Mouse (Mus musculus) megakaryocyte, adult 5-6 weeks (primary cell): Measurements from ENCODE around the gene Agbl3. TPM values are rescaled to one million over a fixed set of nuclear protein-coding genes. Genes with fewer than 3 reads are reported as not detected.
A peak's percentile ranks its signal among the peaks of the same experiment; 100 is the strongest.

ENCODE experiments used
- ATAC-seq: 2 replicates; pipeline ENCODE4 v1.8.0; 2016; ENCODE audit warnings: mild to moderate bottlenecking, inconsistent platforms; ENCODE audit not compliant: poor library complexity, severe bottlenecking
- total RNA-seq, 2 experiments: library from RNA; stranded (forward) in 1 of 2; stranded (reverse) in 1 of 2; fragments of 153-499, 151-499 nt in 1 of 2; fragments of 221-1000, 200-1000 nt in 1 of 2; gene quantifications; 2 replicates each; pipeline versions ENCODE4 v1.2.3 to v1.2.4; 2015 to 2017

Gene Agbl3
- total RNA-seq, 2 experiments from 2014 or later, result 1.1 to 2.3 TPM

- no peak for ATAC-seq
These were observed 90.5 kb downstream of the Agbl3 start for GRCm38 (mm10) chr6:34870724-34871123.

DNA sequence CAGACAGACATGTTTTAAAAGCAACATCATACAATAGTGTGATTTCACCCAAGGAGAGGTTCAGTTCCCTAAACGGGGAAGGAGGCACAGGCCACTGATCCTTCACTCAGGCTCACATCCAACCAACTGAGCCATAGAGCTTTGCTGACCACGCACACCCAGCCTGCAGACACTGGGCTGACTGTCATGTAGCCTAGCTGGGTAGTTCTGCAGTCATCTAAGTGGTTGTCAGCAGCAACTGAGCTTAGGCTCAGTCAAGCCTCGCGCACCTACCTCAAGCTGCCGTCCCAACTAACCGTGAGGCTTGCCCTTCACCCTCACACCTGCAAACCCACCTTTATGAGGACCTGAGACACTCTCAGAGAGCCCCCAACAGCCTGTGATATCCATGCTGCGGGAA, 91.7 kb downstream of the Agbl3 start:
- no peak for ATAC-seq

- ATAC-seq, result no peak
These were observed 92.6 kb downstream of the Agbl3 start for GRCm38 (mm10) chr6:34872871-34873270.

GRCm38 (mm10) chr6:34874101-34874921, 94.1 kb downstream of the Agbl3 start:
- no peak for ATAC-seq

GRCm38 (mm10) chr6:34875268-34875761, 95.1 kb downstream of the Agbl3 start:
- ATAC-seq, result peak; percentile 56

GRCm38 (mm10) chr6:34875966-34876834, 96.0 kb downstream of the Agbl3 start:
- peak; percentile 9 for ATAC-seq

GRCm38 (mm10) chr6:34876835-34877156, 96.6 kb downstream of the Agbl3 start:
- no peak for ATAC-seq

GRCm38 (mm10) chr6:34877509-34878321, 97.5 kb downstream of the Agbl3 start, which contains the start of gene Cyren:
Cyren (minus strand) TSS chr6:34878060.
- ATAC-seq, result peak; percentile 73

DNA sequence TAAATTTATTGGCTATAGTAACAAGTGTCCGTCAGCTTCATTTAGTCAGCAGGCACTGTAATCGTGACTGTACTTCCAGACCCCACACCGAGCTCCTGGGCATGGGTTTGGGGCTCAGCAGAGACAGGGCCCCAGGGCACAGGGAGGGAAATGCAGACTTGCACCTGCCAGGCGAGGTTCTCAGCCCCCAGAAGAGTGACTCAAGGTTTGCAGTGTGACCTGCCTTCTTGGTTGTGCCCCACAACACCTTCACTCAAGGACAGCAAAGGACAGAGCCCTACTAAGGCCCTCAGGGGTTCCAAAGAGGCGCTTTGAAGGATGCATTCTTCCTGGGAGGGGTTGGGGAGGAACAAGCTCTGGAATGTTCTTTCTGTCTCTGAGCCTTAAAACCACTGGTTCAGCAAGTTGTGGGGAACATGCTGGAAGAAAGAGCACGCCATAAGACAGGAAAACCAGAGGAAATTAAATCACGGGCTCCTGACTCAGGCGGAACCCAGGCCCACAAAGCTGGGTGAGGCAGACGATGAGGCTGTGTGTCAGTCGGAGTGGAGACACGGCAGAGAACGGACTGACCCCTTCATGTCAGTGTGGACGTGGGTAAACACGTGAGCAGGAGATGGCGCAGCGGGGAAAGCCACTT, 99.0 kb downstream of the Agbl3 start:
- no peak for ATAC-seq

DNA sequence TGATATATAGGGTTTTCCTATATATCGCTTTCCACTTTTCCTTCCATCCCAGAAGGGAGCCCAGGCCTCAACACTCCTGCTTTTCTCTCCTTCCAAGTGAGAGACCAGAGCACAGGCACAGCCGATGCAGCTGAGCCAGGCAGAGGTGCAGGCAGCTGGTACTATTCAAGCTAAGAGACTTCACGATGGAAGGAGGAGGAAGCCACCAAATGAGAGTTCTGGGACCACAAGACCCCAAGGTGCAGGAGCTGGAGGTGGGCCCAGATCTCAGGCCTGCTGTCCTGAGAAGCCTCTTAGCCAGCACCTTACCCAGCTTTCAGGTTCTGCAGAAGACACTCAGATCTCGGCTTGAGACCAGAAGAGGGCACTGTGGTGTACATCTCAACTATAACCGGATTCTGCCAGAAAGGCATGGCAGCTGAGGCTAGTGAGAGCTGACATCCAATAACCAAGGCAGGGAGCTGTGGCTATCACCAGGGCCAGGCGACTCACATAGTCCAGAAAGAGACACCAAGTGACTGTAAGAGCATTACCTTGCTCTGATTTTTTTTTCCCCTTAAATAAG, 99.8 kb downstream of the Agbl3 start:
- no peak for ATAC-seq

- no peak for ATAC-seq
These were observed 104.5 kb downstream of the Agbl3 start for GRCm38 (mm10) chr6:34884724-34885123.

DNA sequence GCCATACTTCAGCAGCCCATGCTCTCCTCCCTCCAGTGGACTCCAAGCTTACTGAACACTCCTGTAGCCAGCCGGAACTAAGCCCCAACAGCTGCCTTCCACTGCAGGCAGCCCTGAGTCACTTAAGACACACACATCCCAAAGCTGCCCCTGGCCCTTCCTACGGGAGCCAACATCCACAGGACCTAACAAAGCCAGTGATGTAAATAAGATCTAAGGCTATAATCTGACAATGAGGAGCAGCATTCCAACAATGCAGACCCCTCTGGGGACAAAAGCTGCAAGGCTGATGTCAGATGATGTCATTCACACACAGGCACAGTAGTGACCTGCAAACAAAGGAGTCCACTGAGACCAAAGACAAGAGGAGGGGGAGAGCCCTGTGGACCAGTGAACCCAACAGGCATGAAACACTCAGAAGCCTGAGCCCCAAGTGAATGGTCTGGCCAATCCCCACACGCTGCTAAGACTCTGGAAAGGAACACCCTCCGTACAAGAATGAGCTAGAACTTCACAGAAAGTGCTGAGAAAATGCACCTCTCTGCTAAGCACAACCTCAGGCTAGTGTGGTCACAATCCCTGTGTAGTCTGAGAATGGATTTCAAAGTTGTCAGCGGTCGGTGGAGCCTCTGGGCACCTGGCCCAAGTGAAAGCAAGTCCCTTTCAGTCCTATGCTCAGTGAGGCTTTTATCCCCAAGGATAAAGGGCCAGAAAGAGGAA, 107.1 kb downstream of the Agbl3 start:
- no peak for ATAC-seq

DNA sequence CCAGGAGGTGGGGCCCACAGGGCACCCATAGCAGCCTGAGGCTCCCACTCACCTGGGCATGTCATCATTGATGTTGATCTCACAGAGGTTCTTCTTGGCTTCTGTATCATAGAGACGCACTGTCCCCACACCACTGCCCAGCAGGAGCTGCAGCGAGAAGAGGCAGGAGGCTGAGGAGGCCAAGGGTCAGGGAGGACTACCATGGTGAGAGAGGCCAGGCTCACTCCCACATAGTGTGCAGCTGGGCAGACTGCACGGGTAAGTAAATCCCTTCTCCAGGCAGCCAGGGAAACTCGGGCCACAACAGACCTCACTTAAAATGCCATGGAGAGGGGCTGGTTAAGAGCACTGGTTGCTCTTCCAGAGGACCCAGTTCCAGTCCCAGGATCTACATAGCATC, 109.0 kb downstream of the Agbl3 start:
- no peak for ATAC-seq

GRCm38 (mm10) chr6:34895569-34895968, 115.3 kb downstream of the Agbl3 start:
- no peak for ATAC-seq

GRCm38 (mm10) chr6:34896168-34896780, 116.0 kb downstream of the Agbl3 start:
- ATAC-seq, result no peak

- no peak for ATAC-seq
These were observed 118.9 kb downstream of the Agbl3 start for GRCm38 (mm10) chr6:34899127-34899526.

GRCm38 (mm10) chr6:34900990-34901389, 120.8 kb downstream of the Agbl3 start:
- ATAC-seq, result no peak

GRCm38 (mm10) chr6:34901911-34902444, 121.7 kb downstream of the Agbl3 start:
- peak; percentile 69 for ATAC-seq

DNA sequence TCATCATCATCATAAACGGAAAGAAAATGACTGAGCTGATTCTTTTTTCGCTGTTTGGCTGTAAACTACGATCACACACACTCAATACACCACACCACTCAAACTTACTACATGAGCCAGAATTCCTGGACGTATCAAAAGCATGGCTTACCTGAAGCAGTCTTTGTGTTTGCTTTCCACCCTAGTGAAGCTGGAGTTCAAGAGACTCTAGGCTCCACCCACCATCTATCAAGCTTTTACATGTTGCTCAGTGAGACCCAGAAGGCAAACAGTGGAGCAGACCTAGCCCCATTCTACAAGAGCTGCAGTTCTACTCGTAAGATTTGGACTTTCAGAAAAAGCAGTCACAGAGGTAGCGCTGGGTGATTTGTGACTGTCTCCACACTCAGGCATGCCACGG, 122.3 kb downstream of the Agbl3 start:
- no peak for ATAC-seq
